Mouse (Mus musculus): ENCODE measurements around the gene Ttc28. TPM values are rescaled to one million over a fixed set of nuclear protein-coding genes. Genes with fewer than 3 reads are reported as not detected.
"Not testable (repeated sequence)": the region's sequence is repeated elsewhere in the genome, so short reads cannot be mapped to it uniquely, and the experiment has no call there.

Gene Ttc28
- polyA plus RNA-seq (2015; fragmentation: Nextera tagmentation; extraction: Ambion mirVana): 1.7 and 2.3 TPM in 2 replicates

DNA sequence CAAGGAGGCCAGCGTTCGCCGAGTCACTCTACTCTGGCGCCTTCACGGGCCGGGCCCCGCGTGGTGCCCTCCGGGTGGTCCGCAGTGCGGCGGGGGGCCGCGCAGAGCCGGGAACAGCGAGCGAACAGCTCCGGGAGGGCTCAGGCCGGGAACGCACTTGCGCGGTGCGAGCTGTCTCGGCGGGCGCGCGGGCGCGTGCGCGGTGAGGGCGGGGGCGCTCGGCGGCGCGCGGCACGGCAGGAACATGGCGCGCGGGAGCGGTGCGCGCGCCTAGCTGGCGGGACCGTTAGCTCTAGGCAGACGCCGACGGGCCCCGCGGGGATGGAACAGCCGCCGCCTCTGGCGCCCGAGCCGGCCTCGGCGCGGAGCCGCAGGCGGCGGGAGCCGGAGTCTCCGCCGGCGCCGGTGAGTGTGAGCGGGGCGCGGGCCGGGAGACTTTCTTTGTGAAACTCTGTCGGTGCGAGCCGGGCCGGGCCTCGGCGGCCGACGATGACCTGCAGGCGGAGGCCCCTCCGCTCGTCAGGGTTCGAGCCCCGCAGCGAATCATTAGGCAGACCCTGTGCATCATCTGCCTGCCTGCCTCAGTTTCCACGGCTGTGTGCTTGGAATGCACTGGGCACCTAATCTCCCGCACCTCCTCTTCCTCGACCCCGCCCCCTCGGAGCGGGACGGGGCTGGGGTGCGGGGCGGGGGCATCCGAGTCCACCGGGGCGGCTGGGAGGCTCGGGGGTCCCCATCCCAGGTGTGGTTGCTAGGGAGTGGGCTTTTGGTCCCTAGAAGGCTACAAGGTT lies at the start of gene Ttc28:
Ttc28 (plus strand) TSS at position 220 of the 791 bp plus-strand sequence.
- DNase-seq (ENCODE audit: low spot score): peak; percentile 88

DNA sequence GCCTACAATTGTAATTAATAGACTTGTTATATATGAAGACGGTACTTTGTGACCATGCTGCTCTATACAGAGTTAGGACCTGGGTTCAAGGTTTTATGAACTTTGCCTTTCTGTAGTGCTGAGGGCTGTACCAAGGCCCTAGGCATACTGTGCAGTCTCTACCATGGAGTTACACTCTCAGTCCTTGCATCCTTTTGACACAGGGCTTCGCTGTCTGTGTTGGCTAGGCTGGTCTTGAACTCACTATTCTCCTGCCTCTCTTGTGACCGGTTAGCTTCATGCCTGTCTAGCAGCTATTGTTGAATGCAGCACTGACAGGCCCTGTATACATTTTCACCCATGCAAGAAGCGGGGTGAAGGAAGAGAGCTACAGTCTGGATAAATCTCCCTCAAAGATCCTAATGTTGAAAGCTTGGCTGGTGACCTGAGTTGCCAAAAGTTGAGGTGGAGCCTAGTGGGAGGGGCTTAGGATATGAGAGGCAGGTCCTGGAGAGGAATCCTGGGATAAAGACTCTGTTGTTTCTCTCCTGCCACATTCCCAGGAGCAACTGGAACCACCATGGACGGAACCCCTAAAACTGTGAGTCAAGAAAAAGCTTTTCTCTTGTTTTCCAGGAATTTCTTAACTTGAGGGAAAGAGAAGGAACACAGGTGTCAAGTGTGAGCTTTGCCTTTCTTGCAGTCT lies 48.4 kb upstream of the Ttc28 start:
- DNase-seq (ENCODE audit: low spot score): no peak

- DNase-seq (ENCODE audit: low spot score): no peak
Observed at GRCm38 (mm10) chr5:110835959-110836358, 43.6 kb upstream of the Ttc28 start.

DNA sequence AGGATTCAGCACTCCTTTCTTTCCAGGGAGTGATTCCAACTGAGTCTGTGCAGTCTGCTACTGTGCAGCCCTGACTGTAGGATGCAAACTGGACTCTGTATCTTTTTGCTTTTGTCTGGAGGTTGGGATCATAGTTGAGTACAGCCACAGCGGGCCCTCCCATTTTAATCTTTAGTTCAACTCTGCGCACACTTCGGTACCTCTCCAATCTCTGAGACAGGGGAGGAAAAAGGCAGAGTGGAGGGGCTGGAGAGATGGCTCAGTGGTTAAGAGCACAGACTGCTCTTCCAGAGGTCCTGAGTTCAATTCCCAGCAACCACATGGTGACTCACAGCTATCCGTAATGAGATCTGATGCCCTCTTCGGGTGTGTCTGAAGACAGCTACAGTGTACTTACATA lies 41.6 kb upstream of the Ttc28 start:
- not testable (repeated sequence) for DNase-seq (ENCODE audit: low spot score)

- no peak for DNase-seq (ENCODE audit: low spot score)
Observed at GRCm38 (mm10) chr5:110839038-110839677, 40.4 kb upstream of the Ttc28 start.

DNA sequence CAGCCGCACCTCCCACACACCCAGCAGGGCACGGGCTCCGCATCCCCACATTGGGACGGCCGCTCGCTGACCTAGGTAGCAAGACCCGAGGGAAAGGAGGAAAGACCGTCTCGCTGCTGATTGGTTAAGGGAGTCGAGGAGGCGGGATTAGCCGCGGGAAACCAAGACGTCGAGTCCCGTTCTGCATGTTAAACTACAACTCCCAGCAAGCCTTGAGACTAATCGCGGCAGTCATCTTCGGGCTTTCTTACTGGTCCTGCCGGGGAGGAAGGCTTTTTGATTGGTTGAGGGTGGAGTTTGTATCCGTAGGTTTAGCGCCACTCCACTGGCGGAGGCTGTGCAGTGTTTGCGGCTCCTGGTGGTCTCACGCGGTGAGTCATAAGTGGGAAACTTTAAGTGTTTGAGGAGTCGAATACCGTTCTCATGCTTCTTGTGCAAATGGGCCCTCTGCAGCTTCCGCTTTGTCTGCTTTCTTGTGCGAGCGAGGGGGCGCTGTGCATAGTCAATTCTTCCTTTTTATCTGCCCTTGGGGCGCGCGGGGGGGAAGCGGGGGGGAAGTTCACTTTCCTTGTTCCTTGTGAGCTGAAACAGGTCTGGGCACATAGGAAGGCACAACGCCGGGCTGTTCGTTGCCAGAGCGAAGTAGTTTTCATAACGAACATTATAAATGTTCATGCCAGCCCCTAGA lies 39.8 kb upstream of the Ttc28 start, which contains the start of the genes Hscb and Chek2:
Hscb (minus strand) TSS at position 100 of the 688 bp plus-strand sequence.
Chek2 (plus strand) TSS at position 302 of the 688 bp plus-strand sequence.
- DNase-seq (ENCODE audit: low spot score): peak; percentile 98

- peak; percentile 71 for DNase-seq (ENCODE audit: low spot score)
Observed at GRCm38 (mm10) chr5:110840465-110840864, 39.1 kb upstream of the Ttc28 start.

DNA sequence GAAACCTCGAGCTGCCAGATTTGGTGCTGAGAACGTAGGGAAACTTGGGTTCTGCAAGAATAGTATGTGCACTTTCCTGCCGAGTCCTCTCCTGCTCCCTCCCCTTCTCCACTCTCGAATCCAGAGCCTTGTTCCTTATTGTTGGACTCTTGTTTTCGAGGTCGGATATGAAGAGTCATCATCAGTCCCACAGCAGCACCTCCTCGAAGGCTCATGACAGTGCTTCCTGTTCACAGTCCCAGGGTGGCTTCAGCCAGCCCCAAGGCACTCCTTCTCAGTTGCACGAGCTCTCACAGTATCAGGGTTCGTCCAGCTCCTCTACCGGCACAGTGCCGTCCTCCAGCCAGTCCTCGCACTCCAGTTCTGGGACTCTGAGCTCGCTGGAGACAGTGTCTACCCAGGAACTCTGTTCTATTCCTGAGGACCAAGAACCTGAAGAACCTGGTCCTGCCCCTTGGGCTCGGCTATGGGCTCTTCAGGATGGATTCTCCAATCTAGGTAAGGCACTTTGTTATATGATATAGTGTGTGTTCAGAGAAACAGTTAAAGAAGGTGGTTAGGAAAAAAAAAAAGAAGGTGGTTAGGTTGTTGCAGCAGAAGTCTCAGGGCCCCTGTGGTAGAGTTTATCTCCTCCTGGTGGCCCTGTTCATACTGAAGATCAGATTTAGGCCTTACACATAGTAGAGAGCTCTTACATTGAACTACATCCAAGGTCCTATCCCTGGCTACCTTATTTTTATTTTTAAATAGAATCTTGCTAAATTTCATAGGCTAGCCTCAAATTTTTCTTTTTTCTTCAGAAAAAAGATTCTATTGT lies 38.3 kb upstream of the Ttc28 start:
- DNase-seq (ENCODE audit: low spot score): no peak

GRCm38 (mm10) chr5:110852990-110853389 lies 26.6 kb upstream of the Ttc28 start:
- no peak for DNase-seq (ENCODE audit: low spot score)

GRCm38 (mm10) chr5:110857091-110857490 lies 22.5 kb upstream of the Ttc28 start:
- no peak for DNase-seq (ENCODE audit: low spot score)

- DNase-seq (ENCODE audit: low spot score): no peak
Observed at GRCm38 (mm10) chr5:110859013-110859650, 20.5 kb upstream of the Ttc28 start.

- DNase-seq (ENCODE audit: low spot score): no peak
Observed at GRCm38 (mm10) chr5:110860445-110860844, 19.2 kb upstream of the Ttc28 start.

GRCm38 (mm10) chr5:110868460-110868859 lies 11.1 kb upstream of the Ttc28 start:
- no peak for DNase-seq (ENCODE audit: low spot score)

DNA sequence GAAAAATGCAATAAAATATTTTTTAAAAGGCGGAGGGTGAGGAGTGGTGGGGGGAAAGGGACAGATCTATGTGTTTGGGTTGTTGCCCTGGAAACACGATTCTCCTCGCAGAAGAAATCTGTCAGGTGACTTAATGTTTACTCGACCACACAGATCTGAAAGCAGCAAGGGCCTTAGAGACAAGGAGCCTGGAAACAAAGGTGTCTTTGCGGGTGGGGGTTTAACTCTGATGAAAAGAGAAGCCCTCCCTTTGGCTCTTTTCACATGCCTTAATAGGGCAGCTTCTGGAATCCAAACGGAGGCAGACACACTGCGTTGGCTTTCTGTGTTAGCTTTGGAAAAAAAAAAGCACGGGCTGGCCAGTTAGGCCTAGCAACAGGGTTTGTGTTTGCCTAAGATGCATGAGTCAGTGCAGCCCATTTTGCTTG lies 10.3 kb upstream of the Ttc28 start:
- DNase-seq (ENCODE audit: low spot score): no peak

DNA sequence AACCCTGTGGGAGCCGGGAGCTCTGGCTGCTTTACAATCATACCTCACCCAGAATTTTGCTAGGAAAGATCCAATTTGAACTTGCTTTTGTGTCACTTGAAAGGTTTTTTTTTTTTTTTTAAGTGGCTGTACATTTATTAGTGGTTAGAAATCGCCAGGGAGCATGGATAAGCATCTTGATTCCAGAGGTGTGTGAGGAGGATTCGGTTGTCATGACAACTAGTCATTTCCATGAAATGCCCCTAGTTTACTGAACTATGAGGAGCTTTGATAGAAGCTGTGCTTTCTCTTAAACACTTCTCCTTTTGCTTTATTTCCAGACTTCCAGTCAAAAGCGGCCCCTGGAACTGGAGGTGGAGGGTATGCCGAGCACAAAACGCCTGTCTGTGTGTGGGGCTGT lies 6.4 kb upstream of the Ttc28 start:
- no peak for DNase-seq (ENCODE audit: low spot score)

DNA sequence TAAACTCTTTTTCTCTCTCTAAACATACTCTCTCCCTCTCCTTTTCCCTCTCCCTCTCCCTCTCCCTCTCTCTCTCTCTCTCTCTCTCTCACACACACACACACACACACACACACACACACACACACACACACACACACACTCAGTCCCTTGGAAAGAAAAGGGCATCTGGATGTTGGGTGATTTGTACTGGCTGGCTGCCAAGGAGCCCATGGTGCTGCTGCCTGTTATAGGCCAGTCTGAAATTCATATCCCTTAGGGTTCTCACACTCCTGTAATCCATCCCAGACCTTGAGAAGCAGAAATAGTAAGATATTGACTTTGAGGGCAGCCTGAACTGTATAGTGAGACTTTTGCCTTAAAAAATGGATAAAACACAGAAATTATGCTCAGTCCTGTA lies 4.9 kb upstream of the Ttc28 start:
- DNase-seq (ENCODE audit: low spot score): no peak

GRCm38 (mm10) chr5:110875286-110875685 lies 4.3 kb upstream of the Ttc28 start:
- DNase-seq (ENCODE audit: low spot score): no peak

DNA sequence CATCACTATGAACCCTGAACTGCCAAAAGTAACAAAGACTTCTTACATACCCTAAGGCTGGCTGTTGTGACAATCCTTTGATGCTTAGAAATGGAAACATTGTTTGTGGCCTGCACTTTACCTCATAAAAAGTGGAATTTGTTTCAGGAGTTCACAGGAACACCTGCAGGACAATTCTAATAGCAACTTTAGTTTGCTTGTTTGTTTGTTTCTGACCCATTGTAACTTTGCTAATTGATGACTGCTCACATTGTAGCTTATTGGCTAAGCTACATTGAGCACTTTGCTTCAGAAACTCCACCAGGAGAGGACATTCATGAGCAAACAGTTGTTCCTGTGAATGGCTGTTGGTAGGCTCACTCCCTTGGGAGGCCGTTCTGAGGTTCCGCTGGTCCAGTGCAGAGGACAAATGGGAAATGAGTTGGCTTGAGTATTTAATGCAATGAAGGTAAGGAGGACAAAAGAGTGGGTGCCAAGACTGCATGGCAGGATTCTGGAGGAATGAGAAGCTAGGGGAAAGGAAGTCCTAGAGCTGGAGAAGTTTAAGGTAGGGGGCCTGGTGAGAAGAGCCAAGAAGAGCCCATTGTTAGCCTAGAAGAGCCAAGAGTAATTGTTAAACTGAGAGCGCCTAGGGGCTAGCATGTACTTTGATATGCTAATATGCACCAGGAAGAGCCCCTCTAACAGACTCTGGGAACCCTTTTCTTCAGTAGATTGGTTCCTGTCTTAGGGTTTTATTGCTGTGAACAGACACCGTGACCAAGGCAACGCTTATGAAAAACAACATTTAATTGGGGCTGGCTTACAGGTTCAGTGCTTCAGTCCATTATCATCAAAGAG lies 1.7 kb upstream of the Ttc28 start:
- DNase-seq (ENCODE audit: low spot score): no peak

GRCm38 (mm10) chr5:110878526-110878925 lies 1.1 kb upstream of the Ttc28 start:
- DNase-seq (ENCODE audit: low spot score): not testable (repeated sequence)
